Mouse (Mus musculus): ENCODE measurements around the gene Ly6g5b. TPM values are rescaled to one million over a fixed set of nuclear protein-coding genes. Genes with fewer than 3 reads are reported as not detected.

Ly6g5b gene
- polyA plus RNA-seq, 1 experiment, result 4.7 TPM

DNA sequence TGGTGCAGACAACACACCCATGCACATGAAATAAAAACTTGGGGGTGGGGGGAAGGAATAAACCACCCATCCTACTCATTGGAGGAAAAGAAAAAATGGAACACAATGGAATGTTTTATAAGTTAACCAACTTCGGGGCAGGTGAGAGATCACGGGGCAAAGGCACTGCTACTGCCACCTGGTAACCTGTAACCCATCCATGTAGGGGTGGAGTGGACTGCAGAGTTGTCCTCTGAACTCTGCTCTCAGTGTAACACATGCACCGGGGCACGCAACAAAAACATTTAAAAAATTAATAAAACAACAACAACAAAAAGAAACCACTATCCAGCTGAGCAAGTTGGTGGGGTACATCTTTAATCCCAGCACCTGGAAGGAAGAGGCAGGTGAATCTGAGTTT lies 36.9 kb upstream of the Ly6g5b start:
- Histone ChIP-seq H3K27ac (ENCODE audit: control insufficient read depth, insufficient read depth, low read depth, low read length, poor library complexity) (no peak overlapping the region), H3K4me1 (ENCODE audit: control insufficient read depth, insufficient read depth, low read length) (no peaks in the 10 kb centered on the region), H3K4me3 (replicated peaks; ENCODE audit: control insufficient read depth, low read depth, low read length) (no peak overlapping the region)
- TF ChIP-seq CTCF (IDR thresholded peaks at IDR 0.05; ENCODE audit: control insufficient read depth, insufficient read depth, low read length), result no peak
- TF ChIP-seq POLR2A (IDR thresholded peaks at IDR 0.05; ENCODE audit: borderline replicate concordance, control insufficient read depth, low read depth, low read length), result no peak
- 91% methylated on average over 4 of the region's 4 CpGs for WGBS

DNA sequence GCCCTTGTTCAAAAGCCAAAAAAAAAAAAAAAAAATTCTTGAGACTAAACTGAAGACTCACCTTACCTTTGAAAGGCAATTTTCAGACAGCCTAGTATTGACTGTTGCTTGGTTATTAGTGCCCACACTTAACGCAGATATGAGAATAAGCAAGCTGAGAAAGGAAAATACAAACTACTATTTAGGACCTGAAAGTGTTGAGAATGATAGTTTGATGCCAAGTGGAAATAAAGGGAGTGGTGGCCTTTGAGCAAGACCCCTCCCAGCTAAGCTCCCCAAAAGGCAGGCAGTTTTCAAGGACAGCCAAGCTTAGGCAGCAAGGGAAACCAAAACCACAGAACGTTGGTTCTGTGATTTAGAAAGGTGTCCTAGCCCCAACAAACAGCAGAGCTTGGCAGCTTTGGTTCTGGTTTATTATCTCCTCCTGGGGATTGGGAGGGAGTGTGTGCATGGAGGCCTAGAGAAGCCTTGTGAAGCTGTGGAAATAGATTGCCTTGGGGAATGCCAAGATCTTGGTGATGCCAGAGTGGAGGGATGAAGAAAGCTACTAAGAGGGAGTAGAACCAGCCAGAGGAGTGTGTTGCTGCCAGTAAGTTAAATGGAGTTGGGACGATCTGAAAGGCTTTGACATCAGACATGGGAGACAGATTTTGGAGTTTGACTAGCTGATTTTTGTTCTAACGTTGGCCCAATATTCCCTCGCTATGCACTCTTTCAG lies 32.9 kb upstream of the Ly6g5b start:
- TF ChIP-seq CTCF (IDR thresholded peaks at IDR 0.05; ENCODE audit: control insufficient read depth, insufficient read depth, low read length) (no peak), POLR2A (IDR thresholded peaks at IDR 0.05; ENCODE audit: borderline replicate concordance, control insufficient read depth, low read depth, low read length) (no peak)
- H3K4me1 ChIP-seq (ENCODE audit: control insufficient read depth, insufficient read depth, low read length), result no peaks in the 10 kb centered on the region
- 70% methylated on average over 5 of the region's 5 CpGs for WGBS
- H3K4me3 ChIP-seq (replicated peaks; ENCODE audit: control insufficient read depth, low read depth, low read length), result no peak overlapping the region
- no peak overlapping the region for H3K27ac ChIP-seq (ENCODE audit: control insufficient read depth, insufficient read depth, low read depth, low read length, poor library complexity)

DNA sequence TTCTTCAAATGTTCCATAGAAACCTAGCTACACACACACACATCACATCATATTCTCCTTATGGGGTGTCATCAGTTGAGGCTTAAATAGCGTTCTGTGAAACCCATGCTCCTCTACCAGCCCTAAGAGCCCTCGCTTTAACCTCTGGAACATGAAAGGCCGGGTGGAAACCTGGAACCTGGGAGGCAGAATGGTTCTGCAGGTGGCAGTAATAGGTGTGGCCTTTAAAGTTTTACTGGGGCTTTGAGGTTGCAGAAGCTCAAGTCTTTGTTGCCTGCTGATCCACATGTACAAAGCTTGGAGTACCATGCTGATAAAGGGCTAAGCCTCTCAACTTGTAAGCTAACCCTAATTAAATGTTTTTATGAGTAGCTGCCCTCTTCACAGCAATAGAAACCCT lies 32.1 kb upstream of the Ly6g5b start:
- TF ChIP-seq POLR2A (IDR thresholded peaks at IDR 0.05; ENCODE audit: borderline replicate concordance, control insufficient read depth, low read depth, low read length) (no peak), CTCF (IDR thresholded peaks at IDR 0.05; ENCODE audit: control insufficient read depth, insufficient read depth, low read length) (no peak)
- 86% methylated on average over 3 of the region's 3 CpGs for WGBS
- no peak overlapping the region for H3K27ac ChIP-seq (ENCODE audit: control insufficient read depth, insufficient read depth, low read depth, low read length, poor library complexity)
- no peaks in the 10 kb centered on the region for H3K4me1 ChIP-seq (ENCODE audit: control insufficient read depth, insufficient read depth, low read length)
- H3K4me3 ChIP-seq (replicated peaks; ENCODE audit: control insufficient read depth, low read depth, low read length), result no peak overlapping the region

DNA sequence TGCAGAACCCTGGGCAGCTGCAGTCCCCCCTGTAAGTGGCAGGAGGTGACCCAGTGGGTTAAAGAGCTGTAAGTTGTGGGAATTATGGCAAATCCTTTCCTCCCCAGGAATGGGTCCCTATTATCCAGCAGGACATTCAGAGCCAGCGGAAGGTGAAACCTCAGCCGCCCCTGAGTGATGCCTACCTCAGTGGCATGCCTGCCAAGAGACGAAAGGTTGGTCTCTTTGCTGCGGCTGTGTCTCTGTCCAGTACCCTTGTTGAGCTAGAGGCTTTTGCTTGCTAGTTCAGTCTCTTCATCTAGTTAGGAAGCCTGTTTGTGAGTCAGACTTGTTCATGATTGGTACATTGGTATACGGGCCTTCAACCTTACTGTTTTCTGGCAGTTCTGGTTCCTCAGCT lies 30.9 kb upstream of the Ly6g5b start:
- Histone ChIP-seq H3K4me3 (replicated peaks; ENCODE audit: control insufficient read depth, low read depth, low read length) (no peak overlapping the region), H3K4me1 (ENCODE audit: control insufficient read depth, insufficient read depth, low read length) (no peaks in the 10 kb centered on the region), H3K27ac (ENCODE audit: control insufficient read depth, insufficient read depth, low read depth, low read length, poor library complexity) (no peak overlapping the region)
- 90% methylated on average over 5 of the region's 5 CpGs for WGBS
- TF ChIP-seq POLR2A (IDR thresholded peaks at IDR 0.05; ENCODE audit: borderline replicate concordance, control insufficient read depth, low read depth, low read length), result no peak
- no peak for TF ChIP-seq CTCF (IDR thresholded peaks at IDR 0.05; ENCODE audit: control insufficient read depth, insufficient read depth, low read length)

DNA sequence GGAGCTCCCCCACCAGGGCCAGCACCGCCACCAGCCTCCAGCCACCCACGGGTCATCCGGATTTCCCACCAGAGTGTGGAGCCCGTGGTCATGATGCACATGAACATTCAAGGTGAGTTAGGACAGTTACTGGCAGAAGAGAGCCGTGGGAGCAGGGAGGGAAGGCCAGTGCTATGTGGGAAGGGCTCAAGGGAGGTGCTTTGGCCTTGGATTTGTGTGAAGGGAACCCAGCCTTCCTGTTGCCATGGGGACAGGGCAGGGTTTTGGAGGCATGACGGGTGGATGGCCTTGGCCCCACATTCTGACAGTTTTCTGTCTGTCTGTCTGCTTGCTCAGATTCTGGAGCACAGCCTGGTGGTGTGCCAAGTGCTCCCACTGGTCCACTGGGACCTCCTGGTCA lies 26.7 kb upstream of the Ly6g5b start:
- no peak for TF ChIP-seq CTCF (IDR thresholded peaks at IDR 0.05; ENCODE audit: control insufficient read depth, insufficient read depth, low read length)
- no peak for TF ChIP-seq POLR2A (IDR thresholded peaks at IDR 0.05; ENCODE audit: borderline replicate concordance, control insufficient read depth, low read depth, low read length)
- WGBS, result 88% methylated on average over 6 of the region's 6 CpGs
- Histone ChIP-seq H3K4me3 (replicated peaks; ENCODE audit: control insufficient read depth, low read depth, low read length) (no peak overlapping the region), H3K4me1 (ENCODE audit: control insufficient read depth, insufficient read depth, low read length) (no peaks in the 10 kb centered on the region), H3K27ac (ENCODE audit: control insufficient read depth, insufficient read depth, low read depth, low read length, poor library complexity) (no peak overlapping the region)

DNA sequence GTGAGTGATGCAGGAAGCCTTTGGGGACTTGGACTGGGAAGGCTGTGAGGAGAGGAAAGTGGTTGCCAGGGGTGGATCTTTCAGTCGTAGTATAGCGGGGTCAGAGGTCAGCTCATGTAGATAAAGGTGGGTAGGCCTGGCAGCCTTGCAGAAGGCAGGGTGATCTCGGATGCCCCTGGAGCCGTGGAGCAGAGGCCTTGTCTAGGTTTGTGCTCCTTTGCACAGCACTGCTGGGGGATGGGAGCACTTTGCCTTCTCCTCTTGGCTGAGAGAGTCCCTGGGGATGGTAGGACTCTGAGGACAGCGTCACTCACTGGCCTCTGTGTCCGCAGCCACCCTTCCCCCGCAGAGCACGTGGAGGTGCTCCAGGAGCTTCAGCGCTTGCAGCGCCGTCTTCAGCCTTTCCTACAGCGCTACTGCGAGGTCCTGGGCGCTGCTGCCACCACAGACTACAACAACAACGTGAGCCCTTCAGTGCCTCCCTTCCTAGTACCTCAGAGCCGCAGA lies 25.3 kb upstream of the Ly6g5b start:
- Histone ChIP-seq H3K4me1 (ENCODE audit: control insufficient read depth, insufficient read depth, low read length) (no peaks in the 10 kb centered on the region; the same call in 1 of the 2 replicates), H3K4me3 (replicated peaks; ENCODE audit: control insufficient read depth, low read depth, low read length) (no peak overlapping the region), H3K27ac (ENCODE audit: control insufficient read depth, insufficient read depth, low read depth, low read length, poor library complexity) (no peak overlapping the region)
- TF ChIP-seq POLR2A (IDR thresholded peaks at IDR 0.05; ENCODE audit: borderline replicate concordance, control insufficient read depth, low read depth, low read length) (no peak), CTCF (IDR thresholded peaks at IDR 0.05; ENCODE audit: control insufficient read depth, insufficient read depth, low read length) (no peak)
- 90% methylated on average over 16 of the region's 16 CpGs for WGBS

DNA sequence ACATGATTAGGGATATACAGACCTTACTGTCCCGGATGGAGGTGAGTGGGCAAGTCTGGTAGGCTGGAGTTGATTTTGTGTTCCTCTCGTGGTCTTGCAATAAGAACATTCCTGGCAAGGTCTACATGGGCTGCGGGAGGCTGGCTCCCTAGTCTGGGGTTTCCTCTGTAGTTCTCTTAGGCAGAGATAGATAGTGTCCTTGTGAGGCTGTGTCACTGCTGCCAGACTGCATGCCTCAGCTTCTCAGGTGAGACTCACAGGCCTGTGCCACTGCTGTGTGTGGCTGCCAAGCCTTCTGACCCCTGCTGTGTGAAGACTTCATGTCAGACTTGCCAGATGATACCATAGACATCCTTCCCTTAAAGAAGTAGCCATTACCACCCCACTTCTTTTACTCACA lies 24.0 kb upstream of the Ly6g5b start:
- H3K4me1 ChIP-seq (ENCODE audit: control insufficient read depth, insufficient read depth, low read length), result no peaks in the 10 kb centered on the region; the same call in 1 of the 2 replicates
- H3K27ac ChIP-seq (ENCODE audit: control insufficient read depth, insufficient read depth, low read depth, low read length, poor library complexity), result no peak overlapping the region
- H3K4me3 ChIP-seq (replicated peaks; ENCODE audit: control insufficient read depth, low read depth, low read length), result no peak overlapping the region
- TF ChIP-seq CTCF (IDR thresholded peaks at IDR 0.05; ENCODE audit: control insufficient read depth, insufficient read depth, low read length) (no peak), POLR2A (IDR thresholded peaks at IDR 0.05; ENCODE audit: borderline replicate concordance, control insufficient read depth, low read depth, low read length) (no peak)
- WGBS, result 87% methylated on average over 3 of the region's 3 CpGs

DNA sequence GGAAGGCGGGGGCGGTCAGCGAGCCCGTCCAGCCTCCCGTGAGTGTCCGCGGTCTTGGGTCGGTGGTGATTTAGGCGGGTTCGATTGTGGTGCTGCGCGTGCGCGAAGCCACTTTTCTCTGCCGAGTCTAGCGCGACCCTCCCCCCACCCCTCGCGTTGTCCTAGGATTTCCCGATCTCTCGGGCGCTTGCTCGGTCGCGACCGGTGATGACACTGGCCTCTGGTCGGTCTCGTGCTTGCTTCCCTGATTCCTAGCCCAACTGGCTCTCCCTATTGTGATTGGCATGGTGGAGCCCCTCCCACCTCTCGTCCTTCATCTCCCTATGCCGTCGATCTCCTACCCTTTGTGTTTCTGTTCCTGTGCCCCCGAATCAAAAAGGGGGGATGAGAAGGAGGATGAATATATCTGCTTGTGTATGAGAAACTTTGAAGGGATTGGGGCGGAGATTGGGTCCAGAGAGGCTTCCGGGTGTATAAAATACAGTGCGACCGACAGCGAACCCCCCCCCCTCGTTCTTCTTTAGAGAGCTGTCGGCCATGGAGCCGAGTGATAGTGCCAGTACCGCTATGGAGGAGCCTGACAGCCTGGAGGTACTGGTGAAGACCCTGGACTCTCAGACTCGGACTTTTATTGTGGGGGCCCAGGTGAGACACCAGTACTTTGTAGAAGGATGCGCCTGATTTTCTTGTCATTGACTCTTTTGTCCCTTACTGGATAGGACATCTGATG lies 20.5 kb upstream of the Ly6g5b start:
- WGBS, result under 1% methylated on average over 43 of the region's 43 CpGs
- H3K4me1 ChIP-seq (ENCODE audit: control insufficient read depth, insufficient read depth, low read length), result no peaks in the 10 kb centered on the region; the same call in 1 of the 2 replicates
- H3K27ac ChIP-seq (ENCODE audit: control insufficient read depth, insufficient read depth, low read depth, low read length, poor library complexity), result peak overlapping the region; percentile 96
- no peak for TF ChIP-seq CTCF (IDR thresholded peaks at IDR 0.05; ENCODE audit: control insufficient read depth, insufficient read depth, low read length)
- no peak for TF ChIP-seq POLR2A (IDR thresholded peaks at IDR 0.05; ENCODE audit: borderline replicate concordance, control insufficient read depth, low read depth, low read length)
- peak overlapping the region; percentile 97 for H3K4me3 ChIP-seq (replicated peaks; ENCODE audit: control insufficient read depth, low read depth, low read length)
